Mouse (Mus musculus) heart, postnatal 0 days (tissue): ENCODE data around the gene Tas2r114. TPM values are rescaled to one million over a fixed set of nuclear protein-coding genes. Genes with fewer than 3 reads are reported as not detected.

Experiments used
- ATAC-seq: fragments of 200-750 bp; cut with Nextera tagmentation; 2 replicates; pipeline ENCODE4 v1.8.0; 2017; ENCODE audit warnings: low read depth, moderate number of reproducible peaks, moderate library complexity; ENCODE audit not compliant: insufficient read depth
- DNase-seq: peaks from one replicate; pipeline ENCODE4 v3.0.0-alpha.2; 2016; ENCODE audit warnings: low spot score
- H3K27ac ChIP-seq: fragments of 300-500 bp; sonication (generic); 2 replicates; pipeline ENCODE4 v1.5.1; 2014; ENCODE audit warnings: low read depth, mild to moderate bottlenecking
- H3K27me3 ChIP-seq: fragments of 300-500 bp; sonication (generic); 2 replicates; pipeline ENCODE4 v1.6.1; 2014; ENCODE audit warnings: low read length, mixed read lengths; ENCODE audit not compliant: control insufficient read depth, insufficient read depth
- H3K36me3 ChIP-seq: fragments of 300-500 bp; sonication (generic); replicated peaks from 2 replicates; pipeline ENCODE4 v1.6.1; 2014; ENCODE audit warnings: low read length, mixed read lengths; ENCODE audit not compliant: control insufficient read depth, insufficient read depth
- H3K4me1 ChIP-seq: fragments of 300-500 bp; sonication (generic); 2 replicates; pipeline ENCODE4 v1.6.1; 2014; ENCODE audit warnings: antibody characterized with exemption; ENCODE audit not compliant: control insufficient read depth, insufficient read depth
- H3K4me2 ChIP-seq: fragments of 300-500 bp; sonication (generic); 2 replicates; pipeline ENCODE4 v1.6.1; 2014; ENCODE audit warnings: low read depth, mild to moderate bottlenecking, low read length, moderate library complexity
- H3K4me3 ChIP-seq: fragments of 300-500 bp; sonication (generic); 2 replicates; pipeline ENCODE4 v1.5.1; 2014; ENCODE audit warnings: low read depth, low read length
- H3K9ac ChIP-seq: fragments of 300-500 bp; sonication (generic); replicated peaks from 2 replicates; pipeline ENCODE4 v1.6.1; 2014; ENCODE audit warnings: low read depth, low read length, mixed read lengths
- H3K9me3 ChIP-seq: fragments of 300-500 bp; sonication (generic); replicated peaks from 2 replicates; pipeline ENCODE4 v1.6.1; 2016; ENCODE audit warnings: low read length; ENCODE audit not compliant: control insufficient read depth
- CTCF ChIP-seq: IDR thresholded peaks from 2 replicates; pipeline ENCODE4 v1.5.1; 2016; ENCODE audit warnings: antibody characterized with exemption, control low read depth, low read depth
- EP300 ChIP-seq: IDR thresholded peaks from 2 replicates; pipeline ENCODE4 v1.6.1; 2016; ENCODE audit warnings: antibody characterized with exemption, low read depth
- WGBS: fragments of 180-500 bp; shearing (Covaris S2); extraction: QIAGEN DNeasy Blood & Tissue Kit; methylation state at CpG from one replicate; pipeline ENCODE4 v1.1.7; 2014; 5-methylcytosine and 5-hydroxymethylcytosine counted together
- polyA plus RNA-seq: library from polyadenylated mRNA; unstranded; fragments of >200 nt; fragmentation: Nextera tagmentation; extraction: Ambion mirVana; gene quantifications from 2 replicates; pipeline ENCODE4 v1.2.1, GENCODE M21; 2015
- total RNA-seq: library from RNA; depleted of rRNA; stranded (reverse); fragments of >200 nt; gene quantifications from 2 replicates; pipeline ENCODE4 v1.2.3, GENCODE M21; 2014; ENCODE audit warnings: low replicate concordance; rRNA removed

Tas2r114 gene
- not detected in 2 replicates for total RNA-seq
- not detected in 2 replicates for polyA plus RNA-seq

- no peaks in the 10 kb centered on the region for H3K27me3 ChIP-seq
- H3K4me1 ChIP-seq = no peaks in the 10 kb centered on the region
- DNase-seq (no peak), ATAC-seq (no peak)
- no peak within 1 kb of the TSS for H3K27ac ChIP-seq
- no peak within 1 kb of the TSS for H3K4me3 ChIP-seq
- no peak within 1 kb of the TSS for H3K4me2 ChIP-seq
- TF ChIP-seq CTCF = no peak
- TF ChIP-seq EP300 = no peak
- H3K36me3 ChIP-seq = no peaks in the 10 kb centered on the region
- H3K9ac ChIP-seq = no peak within 1 kb of the TSS
- no peaks in the 10 kb centered on the region for H3K9me3 ChIP-seq
These were observed at the start of gene Tas2r114 for GRCm38 (mm10) chr6:131689963-131690362. Gene Tas2r114, minus strand, starts transcription at chr6:131690063.

GRCm38 (mm10) chr6:131712803-131713202 lies 22.9 kb upstream of the Tas2r114 start:
- Histone ChIP-seq H3K9me3 (peaks cover 8% of the 10 kb centered on the region; the same call in 1 of the 2 replicates), H3K27ac (no peak overlapping the region), H3K4me2 (no peak overlapping the region), H3K27me3 (no peaks in the 10 kb centered on the region), H3K4me3 (no peak overlapping the region), H3K9ac (no peak overlapping the region), H3K36me3 (no peaks in the 10 kb centered on the region), H3K4me1 (no peaks in the 10 kb centered on the region)
- ATAC-seq (no peak), DNase-seq (no peak)
- WGBS = 38% methylated on average over 7 of the region's 7 CpGs
- TF ChIP-seq CTCF (no peak), EP300 (no peak)

DNA sequence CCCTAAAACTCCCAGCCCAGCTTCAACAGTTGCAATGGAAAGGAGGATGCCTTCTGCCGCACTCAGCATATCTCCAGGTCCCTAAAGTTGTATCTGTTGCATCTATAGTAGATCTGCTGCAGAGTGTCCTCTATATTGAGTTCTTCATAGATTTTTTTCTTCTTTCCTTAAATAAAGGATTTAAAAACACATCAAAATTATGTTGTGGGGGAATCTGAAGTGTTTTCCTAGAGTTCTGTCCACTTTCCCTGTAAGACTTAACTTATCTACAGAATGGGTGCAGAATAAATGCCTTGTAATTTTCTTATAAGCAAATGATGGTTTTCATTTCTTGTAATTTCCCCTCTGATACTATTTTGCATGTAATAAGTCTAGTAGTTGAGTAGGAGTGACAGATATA lies 2.5 kb downstream of the Tas2r114 start, which contains the start of gene Tas2r105:
Gene Tas2r105 (minus strand): TSS at position 101 of the 400 bp plus-strand sequence.
- H3K27ac ChIP-seq = no peak within 1 kb of the TSS
- ATAC-seq (no peak), DNase-seq (no peak)
- no peaks in the 10 kb centered on the region for H3K27me3 ChIP-seq
- H3K4me1 ChIP-seq = no peaks in the 10 kb centered on the region
- H3K9me3 ChIP-seq = no peaks in the 10 kb centered on the region
- no peak for TF ChIP-seq EP300
- WGBS = 43% methylated on average over 1 of the region's 1 CpGs
- no peaks in the 10 kb centered on the region for H3K36me3 ChIP-seq
- no peak within 1 kb of the TSS for H3K4me2 ChIP-seq
- H3K9ac ChIP-seq = no peak within 1 kb of the TSS
- no peak within 1 kb of the TSS for H3K4me3 ChIP-seq

DNA sequence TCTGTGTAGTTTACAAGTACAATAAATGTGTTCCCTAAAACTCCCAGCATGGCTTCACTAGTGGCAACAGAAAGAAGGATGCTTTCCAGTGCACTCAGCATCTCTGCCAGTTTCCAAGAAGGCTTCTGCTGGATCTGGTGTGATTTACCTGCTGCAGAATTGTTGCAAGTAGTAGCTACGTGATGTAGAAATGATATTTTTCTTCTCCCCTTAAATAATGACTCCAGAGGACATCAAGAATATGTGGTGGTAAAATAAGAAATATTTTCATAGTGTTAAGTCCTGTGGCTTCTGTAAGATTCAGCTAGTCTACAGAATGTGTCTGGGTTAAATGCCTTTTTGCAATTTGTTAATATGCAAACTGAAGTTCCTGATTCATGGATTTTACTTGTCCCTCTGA lies 4.2 kb downstream of the Tas2r114 start, which contains the start of gene Tas2r104:
Gene Tas2r104 (minus strand): TSS at position 101 of the 400 bp plus-strand sequence.
- Histone ChIP-seq H3K9ac (no peak within 1 kb of the TSS), H3K4me1 (no peaks in the 10 kb centered on the region), H3K27ac (no peak within 1 kb of the TSS), H3K9me3 (no peaks in the 10 kb centered on the region), H3K4me2 (no peak within 1 kb of the TSS), H3K4me3 (no peak within 1 kb of the TSS), H3K36me3 (no peaks in the 10 kb centered on the region), H3K27me3 (no peaks in the 10 kb centered on the region)
- DNase-seq (no peak), ATAC-seq (no peak)
- 55% methylated on average over 1 of the region's 1 CpGs for WGBS
- TF ChIP-seq EP300 = no peak
- TF ChIP-seq CTCF = no peak

- TF ChIP-seq CTCF (no peak), EP300 (no peak)
- Histone ChIP-seq H3K9ac (no peak within 1 kb of the TSS), H3K4me2 (no peak within 1 kb of the TSS), H3K4me1 (no peaks in the 10 kb centered on the region), H3K27ac (no peak within 1 kb of the TSS), H3K4me3 (no peak within 1 kb of the TSS), H3K36me3 (no peaks in the 10 kb centered on the region), H3K27me3 (no peaks in the 10 kb centered on the region), H3K9me3 (no peaks in the 10 kb centered on the region; the same call in 1 of the 2 replicates)
- DNase-seq = no peak
- no peak for ATAC-seq
- WGBS = 61% methylated on average over 3 of the region's 3 CpGs
These were observed 11.1 kb downstream of the Tas2r114 start, which contains the start of gene Tas2r106 for GRCm38 (mm10) chr6:131678786-131679185. Gene Tas2r106, minus strand, starts transcription at chr6:131678886.

- Histone ChIP-seq H3K4me1 (no peaks in the 10 kb centered on the region), H3K9ac (no peak within 1 kb of the TSS), H3K4me3 (no peak within 1 kb of the TSS), H3K27me3 (no peaks in the 10 kb centered on the region), H3K9me3 (peaks cover 7% of the 10 kb centered on the region; the same call in 1 of the 2 replicates), H3K4me2 (no peak within 1 kb of the TSS), H3K36me3 (no peaks in the 10 kb centered on the region), H3K27ac (no peak within 1 kb of the TSS)
- TF ChIP-seq CTCF = no peak
- no peak for TF ChIP-seq EP300
- DNase-seq (no peak), ATAC-seq (no peak)
These were observed 29.8 kb downstream of the Tas2r114 start, which contains the start of gene Tas2r107 for GRCm38 (mm10) chr6:131660049-131660448. Gene Tas2r107, minus strand, starts transcription at chr6:131660149.

Other genes starting within 250 kb of the Tas2r114 start
- gene 5430401F13Rik, start 203.7 kb downstream of the Tas2r114 start, total RNA-seq = not detected in 2 replicates
- not detected in 2 replicates for gene 5430401F13Rik, start 203.7 kb downstream of the Tas2r114 start, polyA plus RNA-seq
- not detected in 2 replicates for gene Gm6619, start 203.7 kb downstream of the Tas2r114 start, total RNA-seq
- not detected in 2 replicates for gene Gm6619, start 203.7 kb downstream of the Tas2r114 start, polyA plus RNA-seq
- gene Tas2r130, start 59.2 kb downstream of the Tas2r114 start, total RNA-seq = not detected in 2 replicates
- gene Tas2r130, start 59.2 kb downstream of the Tas2r114 start, polyA plus RNA-seq = not detected in 2 replicates
- gene Tas2r107, start 29.9 kb downstream of the Tas2r114 start, total RNA-seq = not detected in 2 replicates
- not detected in 2 replicates for gene Tas2r107, start 29.9 kb downstream of the Tas2r114 start, polyA plus RNA-seq
- gene Tas2r106, start 11.2 kb downstream of the Tas2r114 start, total RNA-seq = not detected in 2 replicates
- gene Tas2r106, start 11.2 kb downstream of the Tas2r114 start, polyA plus RNA-seq = not detected in 2 replicates
- not detected in 2 replicates for gene Tas2r104, start 4.3 kb downstream of the Tas2r114 start, total RNA-seq
- not detected in 2 replicates for gene Tas2r104, start 4.3 kb downstream of the Tas2r114 start, polyA plus RNA-seq
- gene Tas2r105, start 2.6 kb downstream of the Tas2r114 start, total RNA-seq = not detected in 2 replicates
- not detected in 2 replicates for gene Tas2r105, start 2.6 kb downstream of the Tas2r114 start, polyA plus RNA-seq